Mouse (Mus musculus) right cerebral cortex, postnatal 14 days (tissue): ENCODE data around the gene Psmg1.

Source experiments
- DNase-seq: peaks from one replicate; pipeline ENCODE4 v3.0.0; 2022

The Psmg1 gene

DNA sequence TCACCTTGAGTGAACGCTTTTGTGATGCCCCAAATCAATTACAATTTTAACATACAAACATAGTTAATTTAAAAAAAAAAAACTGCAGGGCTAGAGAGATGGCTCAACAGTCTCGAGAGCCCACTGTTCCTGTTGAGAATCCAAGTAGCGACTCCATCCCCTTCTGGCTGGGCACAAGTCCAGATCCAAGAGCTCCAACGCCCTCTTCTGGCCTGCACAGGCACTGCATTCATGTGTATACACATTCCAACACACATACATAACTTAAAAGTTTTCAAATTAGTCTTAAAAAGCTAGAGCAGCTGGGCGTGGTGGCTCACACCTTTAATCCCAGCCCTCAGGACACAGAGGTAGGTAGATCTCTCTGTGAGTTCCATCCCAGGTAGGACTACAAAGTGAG is 34.1 kb downstream of the Psmg1 start:
- DNase-seq: peak; percentile 22

- no peak for DNase-seq
Observed at GRCm38 (mm10) chr16:95955716-95956346, 34.9 kb downstream of the Psmg1 start.

GRCm38 (mm10) chr16:95954341-95954740 is 36.4 kb downstream of the Psmg1 start:
- no peak for DNase-seq

DNA sequence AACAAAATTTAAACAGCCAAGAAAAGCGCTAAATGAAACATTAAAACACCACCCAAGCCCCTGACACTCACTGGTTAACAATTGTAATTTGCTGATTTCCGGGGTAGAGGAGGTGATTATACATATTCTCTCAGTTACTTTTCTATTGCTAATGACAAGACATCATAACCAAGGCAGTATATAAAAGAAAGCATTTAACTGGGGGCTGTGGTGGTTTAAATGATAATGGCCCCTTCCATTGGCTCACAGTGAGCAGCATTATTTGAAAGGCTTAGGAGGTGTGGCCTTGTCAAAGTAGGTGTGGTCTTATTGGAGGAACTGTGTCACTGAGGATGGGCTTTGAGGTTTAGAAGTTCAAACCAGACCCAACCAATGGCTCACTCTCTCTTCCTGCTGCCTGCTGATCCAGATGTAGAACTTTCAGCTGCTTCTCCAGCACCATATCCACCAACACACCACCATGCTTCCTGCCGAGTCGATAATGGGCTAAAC is 37.6 kb downstream of the Psmg1 start:
- DNase-seq: no peak

GRCm38 (mm10) chr16:95951471-95951870 is 39.3 kb downstream of the Psmg1 start:
- no peak for DNase-seq

DNA sequence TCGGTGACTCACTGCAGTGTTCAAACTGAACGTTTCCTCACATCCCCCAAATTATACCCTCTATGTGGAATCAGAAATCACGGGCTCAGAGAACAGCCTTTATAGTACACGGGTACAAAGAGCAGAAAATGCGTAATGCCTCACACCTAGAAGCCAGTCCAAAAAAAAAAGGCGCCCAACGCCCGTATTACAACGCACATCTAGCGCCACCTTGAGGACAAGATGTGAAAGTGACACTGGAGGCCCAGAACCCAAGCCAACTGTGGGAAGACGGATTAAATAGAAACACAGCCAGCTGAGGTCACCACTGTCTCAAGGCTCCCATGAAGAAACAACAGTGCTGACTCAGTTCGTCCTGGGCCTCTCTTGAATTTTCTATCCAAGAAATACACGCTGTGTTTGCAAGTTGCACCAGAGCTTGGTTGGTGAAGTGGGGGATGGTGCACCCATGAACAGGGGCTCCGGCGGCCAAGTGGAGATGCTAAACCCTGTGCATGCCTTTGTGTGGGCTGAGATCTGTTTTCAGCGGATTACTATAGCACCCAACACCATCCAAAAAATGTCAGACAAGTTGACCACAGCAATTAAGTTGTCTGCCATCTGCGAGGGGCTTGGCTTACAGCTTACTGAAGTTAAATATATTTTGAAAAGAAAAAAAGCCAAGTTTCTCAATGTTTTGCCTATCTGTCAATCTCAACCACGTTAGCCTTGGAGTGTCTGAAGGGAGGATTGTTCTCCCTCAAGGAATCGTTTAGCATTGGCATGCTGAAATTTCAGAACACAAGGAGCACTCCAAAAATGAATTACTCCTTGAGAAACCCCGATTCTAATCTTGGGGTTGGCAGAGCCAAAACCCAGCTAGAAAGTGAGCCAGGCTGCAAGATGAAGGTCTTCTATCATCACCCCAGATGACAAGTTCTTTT is 45.1 kb downstream of the Psmg1 start:
- peak; percentile 52 for DNase-seq

DNA sequence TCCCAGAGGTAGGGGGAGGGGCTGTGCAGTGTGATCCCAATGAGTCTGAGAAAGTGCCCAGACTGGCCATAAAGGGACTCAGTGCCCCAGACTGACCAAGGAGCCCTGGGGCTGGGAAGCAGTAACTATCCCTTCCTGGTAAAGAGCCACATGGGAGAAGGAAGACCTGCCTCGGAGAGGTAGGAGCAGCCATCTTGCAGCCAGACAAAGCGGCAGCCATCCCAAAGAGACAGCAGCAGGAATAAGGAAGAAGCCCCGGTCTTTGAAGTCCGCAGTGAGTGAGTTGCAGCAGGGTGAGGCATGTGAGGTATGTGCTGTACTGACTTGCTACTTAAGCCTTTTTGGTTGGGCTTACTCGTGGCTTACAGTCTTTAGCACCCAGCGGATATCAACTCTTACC is 47.6 kb downstream of the Psmg1 start:
- DNase-seq: no peak

- no peak for DNase-seq
Observed at GRCm38 (mm10) chr16:95941575-95941974, 49.2 kb downstream of the Psmg1 start.

DNA sequence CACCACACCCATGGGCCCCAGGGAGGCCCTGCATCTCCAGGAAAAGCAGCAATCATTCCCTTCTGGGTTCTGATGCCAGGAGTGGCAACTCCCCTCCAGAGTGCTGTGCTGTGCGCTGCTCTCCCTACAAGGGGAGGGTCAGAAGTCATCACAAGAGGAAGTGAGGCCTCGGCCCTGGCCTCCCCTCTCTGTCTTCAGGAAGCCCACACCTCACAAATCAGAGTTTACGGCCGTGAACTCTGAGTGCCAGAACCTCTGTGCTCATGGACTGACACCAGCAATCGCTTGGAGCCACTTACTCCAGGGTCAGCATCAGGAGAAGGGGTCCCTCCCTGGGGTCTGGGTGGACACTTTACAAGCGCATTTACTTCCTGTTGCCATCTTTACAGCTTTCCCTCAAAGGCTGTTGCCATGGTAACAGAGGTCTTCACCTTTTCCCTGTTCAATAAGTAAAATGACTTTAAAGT is 55.2 kb downstream of the Psmg1 start:
- no peak for DNase-seq

- DNase-seq: no peak
Observed at GRCm38 (mm10) chr16:95932860-95933259, 57.9 kb downstream of the Psmg1 start.

GRCm38 (mm10) chr16:95931509-95931908 is 59.3 kb downstream of the Psmg1 start:
- DNase-seq: no peak
